Mouse (Mus musculus): ENCODE data around the gene Vipas39.

GRCm38 (mm10) chr12:87229633-87230032 is 36.4 kb downstream of the Vipas39 start:
- no peak for TF ChIP-seq CTCF (conservative IDR thresholded peaks at IDR 0.05; ENCODE audit: low read length)
- no peak for TF ChIP-seq NANOG (IDR thresholded peaks at IDR 0.05; ENCODE audit: borderline replicate concordance, low read length)
- TF ChIP-seq POU5F1 (IDR thresholded peaks at IDR 0.05; ENCODE audit: borderline replicate concordance, low read length) = no peak
